Mouse (Mus musculus) forebrain, embryonic 14.5 days (tissue): ENCODE measurements around the gene Abhd5. TPM values are rescaled to one million over a fixed set of nuclear protein-coding genes. Genes with fewer than 3 reads are reported as not detected.

Experiments used
- ATAC-seq: fragments of 200-750 bp; cut with Nextera tagmentation; 2 replicates; pipeline ENCODE4 v1.8.0; 2017; ENCODE audit warnings: mild to moderate bottlenecking, moderate library complexity
- DNase-seq: peaks from one replicate; pipeline ENCODE4 v3.0.0-alpha.2; 2015; ENCODE audit warnings: low spot score
- H3K27ac ChIP-seq: fragments of 300-500 bp; sonication (generic); 2 replicates; pipeline ENCODE4 v1.5.1; 2014; ENCODE audit warnings: low read depth, mild to moderate bottlenecking, control low read depth, low read length, moderate library complexity
- H3K27me3 ChIP-seq: fragments of 300-500 bp; sonication (generic); replicated peaks from 2 replicates; pipeline ENCODE4 v1.6.1; 2014; ENCODE audit warnings: low read length, control low read depth, mixed read lengths; ENCODE audit not compliant: control insufficient read depth, insufficient read depth
- H3K36me3 ChIP-seq: fragments of 300-500 bp; sonication (generic); 2 replicates; pipeline ENCODE4 v1.6.1; 2014; ENCODE audit warnings: low read length, control low read depth; ENCODE audit not compliant: control insufficient read depth, insufficient read depth
- H3K4me1 ChIP-seq: fragments of 300-500 bp; sonication (generic); 2 replicates; pipeline ENCODE4 v1.6.1; 2014; ENCODE audit warnings: antibody characterized with exemption, low read length, control low read depth; ENCODE audit not compliant: control insufficient read depth, insufficient read depth
- H3K4me2 ChIP-seq: fragments of 300-500 bp; sonication (generic); 2 replicates; pipeline ENCODE4 v1.6.1; 2014; ENCODE audit warnings: mild to moderate bottlenecking, control low read depth, low read length
- H3K4me3 ChIP-seq: fragments of 300-500 bp; sonication (generic); 2 replicates; pipeline ENCODE4 v1.5.1; 2014; ENCODE audit warnings: low read depth, low read length, control low read depth
- H3K9ac ChIP-seq: fragments of 300-500 bp; sonication (generic); 2 replicates; pipeline ENCODE4 v1.6.1; 2014; ENCODE audit warnings: mild to moderate bottlenecking, low read length, control low read depth, moderate library complexity
- H3K9me3 ChIP-seq: fragments of 300-500 bp; sonication (generic); replicated peaks from 2 replicates; pipeline ENCODE4 v1.6.1; 2016; ENCODE audit warnings: low read length, control low read depth, mixed read lengths; ENCODE audit not compliant: control insufficient read depth
- WGBS: fragments of 180-500 bp; shearing (Covaris S2); extraction: QIAGEN DNeasy Blood & Tissue Kit; methylation state at CpG from one replicate; pipeline ENCODE4 v1.1.7; 2014; 5-methylcytosine and 5-hydroxymethylcytosine counted together
- polyA plus RNA-seq: library from polyadenylated mRNA; unstranded; fragments of >200 nt; fragmentation: Nextera tagmentation; extraction: Ambion mirVana; gene quantifications from 2 replicates; pipeline ENCODE4 v1.2.1, GENCODE M21; 2014

Gene Abhd5
- polyA plus RNA-seq, 1 experiment from 2014 or later = 26.9 TPM

DNA sequence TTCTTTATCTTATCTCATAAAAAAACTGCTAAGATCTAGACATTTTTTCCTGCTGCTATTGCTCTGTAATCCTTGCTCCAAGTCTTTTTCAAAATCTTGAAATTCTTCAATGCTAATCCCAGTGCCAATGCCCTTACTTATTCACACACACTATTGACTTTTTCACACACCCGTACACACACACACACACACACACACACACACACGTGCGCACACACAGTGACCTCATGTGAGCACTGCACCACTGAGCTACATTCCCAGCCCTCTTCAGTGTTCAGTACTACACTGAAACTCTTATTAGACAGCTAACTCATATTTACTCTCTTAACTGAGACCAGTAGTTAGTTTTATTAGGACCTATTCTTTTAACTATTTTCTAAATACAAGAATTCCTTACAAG, 2.8 kb downstream of the Abhd5 start:
- DNase-seq = no peak
- ATAC-seq = no peak
- Histone ChIP-seq H3K4me1 (no peaks in the 10 kb centered on the region), H3K9me3 (no peaks in the 10 kb centered on the region), H3K27ac (no peak overlapping the region), H3K4me3 (no peak overlapping the region), H3K4me2 (no peak overlapping the region), H3K27me3 (no peaks in the 10 kb centered on the region; the same call in 1 of the 2 replicates), H3K36me3 (no peaks in the 10 kb centered on the region), H3K9ac (no peak overlapping the region)
- WGBS = 87% methylated on average over 3 of the region's 3 CpGs

DNA sequence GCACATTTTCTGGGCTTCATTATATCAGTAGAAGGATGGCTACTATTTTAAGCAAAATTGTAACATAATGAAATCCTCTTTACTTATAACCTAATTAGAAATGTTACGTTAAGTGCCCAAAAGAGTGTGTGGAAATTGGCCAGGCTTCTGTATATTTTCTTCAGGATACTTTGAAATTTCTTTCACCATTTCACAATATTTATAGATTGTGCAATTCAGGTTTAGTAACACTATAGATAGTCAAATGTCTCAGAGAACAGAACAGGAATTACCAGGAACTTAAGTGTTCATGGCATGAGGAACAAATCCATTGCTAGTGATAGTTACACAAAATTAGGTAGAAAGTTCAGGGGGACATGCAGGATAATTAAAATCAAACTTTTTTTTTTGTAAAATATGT, 5.7 kb downstream of the Abhd5 start:
- WGBS = 76% methylated on average over 1 of the region's 1 CpGs
- Histone ChIP-seq H3K36me3 (no peaks in the 10 kb centered on the region), H3K9ac (no peak overlapping the region), H3K4me1 (no peaks in the 10 kb centered on the region), H3K4me2 (no peak overlapping the region), H3K4me3 (no peak overlapping the region), H3K27ac (no peak overlapping the region), H3K27me3 (no peaks in the 10 kb centered on the region; the same call in 1 of the 2 replicates), H3K9me3 (no peaks in the 10 kb centered on the region)
- ATAC-seq (no peak), DNase-seq (no peak)

DNA sequence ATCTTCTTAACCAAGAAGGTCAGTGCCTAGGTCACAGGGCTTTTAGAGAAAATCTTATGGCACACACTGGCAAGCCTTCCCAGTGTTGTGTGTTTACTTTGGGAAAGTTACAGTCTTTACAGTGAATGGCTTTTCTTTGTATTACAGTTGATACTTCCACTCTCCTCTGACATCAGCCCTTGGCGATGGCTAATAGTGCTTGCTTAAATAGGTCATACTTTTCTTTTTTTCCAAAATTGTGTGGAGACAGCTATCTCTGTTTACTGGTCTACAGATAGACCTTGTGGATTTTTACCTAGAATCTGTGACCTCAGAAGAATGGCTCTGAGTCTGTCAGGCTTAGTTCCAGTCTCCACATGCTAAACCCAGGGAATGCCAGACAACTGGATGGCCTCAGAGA, 6.2 kb downstream of the Abhd5 start:
- DNase-seq (no peak), ATAC-seq (no peak)
- Histone ChIP-seq H3K4me3 (no peak overlapping the region), H3K9ac (no peak overlapping the region), H3K27me3 (no peaks in the 10 kb centered on the region; the same call in 1 of the 2 replicates), H3K9me3 (no peaks in the 10 kb centered on the region), H3K4me1 (no peaks in the 10 kb centered on the region), H3K36me3 (no peaks in the 10 kb centered on the region), H3K27ac (no peak overlapping the region), H3K4me2 (no peak overlapping the region)
- 88% methylated on average over 1 of the region's 1 CpGs for WGBS

DNA sequence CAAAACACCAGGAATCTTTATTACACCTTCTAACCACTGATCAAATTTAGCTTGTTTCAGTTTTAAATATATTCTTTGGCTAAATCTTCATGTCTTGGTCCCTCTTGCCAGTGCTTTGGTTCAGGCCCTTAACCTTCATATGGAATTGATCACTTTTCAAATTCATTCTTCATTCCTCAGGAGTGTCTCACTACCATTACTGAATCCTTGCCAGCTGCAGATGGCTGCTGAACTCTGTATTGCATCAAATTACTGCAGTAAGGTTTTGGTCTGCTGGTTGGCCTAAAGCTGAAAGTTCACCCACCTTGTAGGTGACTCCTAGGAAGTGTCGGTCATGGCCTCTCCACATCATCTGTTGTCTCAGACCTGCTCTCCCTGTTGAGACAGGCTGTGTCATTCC, 12.8 kb downstream of the Abhd5 start:
- WGBS = 97% methylated on average over 1 of the region's 1 CpGs
- ATAC-seq = no peak
- no peak overlapping the region for H3K27ac ChIP-seq
- H3K4me3 ChIP-seq = no peak overlapping the region
- no peaks in the 10 kb centered on the region for H3K36me3 ChIP-seq
- H3K9ac ChIP-seq = no peak overlapping the region
- no peaks in the 10 kb centered on the region for H3K27me3 ChIP-seq
- H3K4me1 ChIP-seq = no peaks in the 10 kb centered on the region
- no peak overlapping the region for H3K4me2 ChIP-seq
- DNase-seq = no peak
- H3K9me3 ChIP-seq = no peaks in the 10 kb centered on the region

DNA sequence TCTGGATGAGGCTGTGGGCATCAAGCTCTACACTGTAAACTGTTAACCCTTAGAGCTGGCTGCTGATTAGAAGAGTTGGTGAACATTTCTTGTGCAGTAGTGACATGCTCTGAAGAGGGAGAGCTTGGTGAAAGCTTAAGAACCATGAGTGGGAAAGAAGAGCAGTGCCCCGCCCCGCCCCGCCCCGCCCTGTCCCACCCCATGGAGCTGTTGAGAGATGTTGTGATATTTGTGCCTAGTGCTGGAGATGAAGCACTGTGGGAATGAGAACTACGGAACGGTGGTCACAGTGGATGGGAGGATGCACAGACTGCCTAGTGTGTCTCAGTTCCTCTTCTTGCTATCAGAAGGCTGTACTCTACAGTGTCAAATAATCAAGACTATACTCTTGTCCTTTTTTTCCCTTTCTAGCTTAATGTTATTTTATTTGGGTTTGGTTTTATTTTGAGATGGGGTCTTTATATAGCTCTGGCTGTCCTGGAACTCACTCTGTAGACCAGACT, 18.9 kb downstream of the Abhd5 start:
- Histone ChIP-seq H3K9ac (no peak overlapping the region), H3K4me3 (no peak overlapping the region), H3K27ac (no peak overlapping the region), H3K4me2 (no peak overlapping the region), H3K27me3 (no peaks in the 10 kb centered on the region), H3K36me3 (no peaks in the 10 kb centered on the region), H3K9me3 (no peaks in the 10 kb centered on the region), H3K4me1 (no peaks in the 10 kb centered on the region)
- ATAC-seq (no peak), DNase-seq (no peak)
- WGBS = 95% methylated on average over 6 of the region's 6 CpGs

DNA sequence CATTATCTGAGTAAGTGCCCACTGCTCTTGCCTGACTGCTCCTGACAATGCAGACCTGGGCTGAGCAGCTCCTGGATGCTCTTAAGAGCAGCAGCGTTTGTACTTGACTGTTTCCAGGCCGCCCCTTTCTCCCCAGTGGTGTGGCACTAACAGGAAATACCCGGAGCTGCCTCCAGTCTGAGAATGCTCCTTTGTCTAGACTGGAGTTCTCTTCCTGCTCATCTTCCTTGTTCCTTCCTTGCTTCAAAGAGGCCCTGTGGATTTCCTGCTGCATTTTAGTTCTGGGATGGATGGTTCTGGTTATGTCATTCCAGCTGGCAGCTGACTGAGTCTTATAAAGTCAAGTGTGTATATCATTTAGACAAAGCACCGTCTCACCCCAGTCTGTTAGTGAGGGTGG, 21.1 kb downstream of the Abhd5 start:
- H3K4me1 ChIP-seq = no peaks in the 10 kb centered on the region
- H3K9me3 ChIP-seq = no peaks in the 10 kb centered on the region
- H3K36me3 ChIP-seq = no peaks in the 10 kb centered on the region
- DNase-seq (no peak), ATAC-seq (no peak)
- no peak overlapping the region for H3K9ac ChIP-seq
- 70% methylated on average over 4 of the region's 4 CpGs for WGBS
- no peaks in the 10 kb centered on the region for H3K27me3 ChIP-seq
- H3K4me3 ChIP-seq = no peak overlapping the region
- H3K4me2 ChIP-seq = no peak overlapping the region
- H3K27ac ChIP-seq = no peak overlapping the region

DNA sequence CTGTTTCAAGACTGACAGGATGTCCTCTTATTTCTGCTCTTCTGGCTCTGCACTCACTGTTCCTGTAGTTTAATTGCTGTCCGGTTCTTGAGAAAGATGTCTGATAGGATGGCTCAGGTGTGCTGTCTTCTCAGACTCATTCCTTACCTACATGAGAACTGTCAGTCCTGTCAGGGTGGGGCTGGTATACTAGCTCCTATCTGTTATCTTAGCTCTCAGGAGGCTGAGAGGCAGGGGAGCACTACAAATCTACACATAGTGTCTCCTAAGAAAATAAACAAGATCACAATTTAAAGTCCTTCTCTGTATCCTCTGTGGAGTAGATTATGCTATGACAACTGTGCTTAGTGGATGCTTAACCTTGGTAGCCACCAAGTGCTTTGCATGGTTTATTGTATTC, 21.6 kb downstream of the Abhd5 start:
- Histone ChIP-seq H3K4me3 (no peak overlapping the region), H3K27ac (no peak overlapping the region), H3K27me3 (no peaks in the 10 kb centered on the region), H3K9ac (no peak overlapping the region), H3K36me3 (0 out of 2 replicates have a peak, but pooled peaks cover 1% of the 10 kb centered on the region), H3K4me1 (no peaks in the 10 kb centered on the region), H3K9me3 (no peaks in the 10 kb centered on the region), H3K4me2 (no peak overlapping the region)
- DNase-seq (no peak), ATAC-seq (no peak)
- WGBS = 95% methylated on average over 1 of the region's 1 CpGs

DNA sequence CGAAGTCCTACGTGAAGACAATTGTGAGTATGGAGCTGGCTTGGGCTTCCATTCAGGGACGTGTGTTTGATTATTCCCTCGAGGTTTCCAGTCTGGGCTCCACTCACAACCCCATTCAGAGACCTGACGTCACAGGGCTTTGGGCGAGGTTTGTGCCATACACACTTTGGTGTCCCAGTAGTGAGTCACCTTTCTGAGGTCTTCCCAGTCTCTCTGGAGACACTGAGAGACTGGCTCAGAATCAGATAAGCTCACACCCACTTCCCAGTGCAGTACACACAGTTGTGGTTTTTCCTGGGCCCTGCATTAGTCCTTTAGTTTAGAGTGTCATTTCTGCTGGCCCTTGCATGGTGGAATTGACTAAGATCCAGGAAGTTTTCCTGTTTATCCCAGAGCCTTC, 27.6 kb downstream of the Abhd5 start:
- no peaks in the 10 kb centered on the region for H3K4me1 ChIP-seq
- H3K9me3 ChIP-seq = no peaks in the 10 kb centered on the region
- no peak overlapping the region for H3K4me3 ChIP-seq
- no peak overlapping the region for H3K4me2 ChIP-seq
- H3K27me3 ChIP-seq = no peaks in the 10 kb centered on the region
- H3K36me3 ChIP-seq = 0 out of 2 replicates have a peak, but pooled peaks cover 2% of the 10 kb centered on the region
- DNase-seq (no peak), ATAC-seq (no peak)
- 89% methylated on average over 6 of the region's 6 CpGs for WGBS
- no peak overlapping the region for H3K27ac ChIP-seq
- H3K9ac ChIP-seq = no peak overlapping the region

DNA sequence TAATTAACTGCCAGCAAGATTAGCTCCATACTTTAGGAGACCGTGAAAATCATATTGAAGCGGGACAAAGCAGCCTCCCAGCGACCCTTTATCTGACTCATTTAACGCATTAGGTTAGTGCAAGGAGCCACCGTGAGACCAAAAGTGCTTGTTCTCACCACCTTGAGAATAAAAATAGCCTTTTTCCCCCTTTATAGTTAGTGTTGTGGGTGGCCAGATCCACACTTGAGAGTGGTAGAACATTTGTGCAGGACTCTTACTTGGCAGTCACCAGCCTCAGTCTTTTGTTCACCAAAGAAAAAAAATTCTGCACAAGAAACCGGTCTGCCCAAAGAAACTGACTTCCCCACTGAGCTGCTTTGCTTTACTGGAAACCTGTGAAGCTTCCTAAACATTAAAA, 29.6 kb downstream of the Abhd5 start:
- Histone ChIP-seq H3K27me3 (no peaks in the 10 kb centered on the region), H3K4me3 (no peak overlapping the region), H3K9me3 (no peaks in the 10 kb centered on the region), H3K4me1 (no peaks in the 10 kb centered on the region), H3K4me2 (no peak overlapping the region), H3K9ac (no peak overlapping the region), H3K27ac (no peak overlapping the region), H3K36me3 (0 out of 2 replicates have a peak, but pooled peaks cover 2% of the 10 kb centered on the region)
- WGBS = 51% methylated on average over 6 of the region's 6 CpGs
- no peak for ATAC-seq
- no peak for DNase-seq
